Mouse (Mus musculus): Measurements from ENCODE around the gene Rbp7. TPM values are rescaled to one million over a fixed set of nuclear protein-coding genes. Genes with fewer than 3 reads are reported as not detected.
"Not testable (repeated sequence)": the region's sequence is repeated elsewhere in the genome, so short reads cannot be mapped to it uniquely, and the experiment has no call there.

The Rbp7 gene
- polyA plus RNA-seq, 1 experiment from 2014 or later = 14.6 TPM

- H3K27me3 ChIP-seq (ENCODE audit: control insufficient read depth, insufficient read depth, low read length); ATAC-seq (replicated peaks; ENCODE audit: extremely low read depth, insufficient read depth, low FRiP score); H3K36me3 ChIP-seq (ENCODE audit: control insufficient read depth, insufficient read depth); H3K4me3 ChIP-seq (ENCODE audit: low read length); H3K27ac ChIP-seq (ENCODE audit: low read length); H3K9me3 ChIP-seq (replicated peaks; ENCODE audit: control insufficient read depth, low read length); H3K4me2 ChIP-seq (ENCODE audit: low read depth, low read length); H3K9ac ChIP-seq (ENCODE audit: low read length): not testable (repeated sequence)
- H3K4me1 ChIP-seq (ENCODE audit: control insufficient read depth, insufficient read depth, low read length) = peaks cover 10% of the 10 kb centered on the region
- WGBS = 94% methylated on average over 2 of the region's 2 CpGs
Observed at GRCm38 (mm10) chr4:149460475-149460874, 5.7 kb upstream of the Rbp7 start.

- ATAC-seq (replicated peaks; ENCODE audit: extremely low read depth, insufficient read depth, low FRiP score) = no peak
- no peak overlapping the region for H3K9ac ChIP-seq (ENCODE audit: low read length)
- H3K4me3 ChIP-seq (ENCODE audit: low read length) = no peak overlapping the region
- 72% methylated on average over 1 of the region's 1 CpGs for WGBS
- peaks cover 10% of the 10 kb centered on the region for H3K4me1 ChIP-seq (ENCODE audit: control insufficient read depth, insufficient read depth, low read length)
- no peaks in the 10 kb centered on the region for H3K36me3 ChIP-seq (ENCODE audit: control insufficient read depth, insufficient read depth)
- no peaks in the 10 kb centered on the region for H3K27me3 ChIP-seq (ENCODE audit: control insufficient read depth, insufficient read depth, low read length)
- no peak overlapping the region for H3K4me2 ChIP-seq (ENCODE audit: low read depth, low read length)
- H3K27ac ChIP-seq (ENCODE audit: low read length) = no peak overlapping the region
- no peaks in the 10 kb centered on the region for H3K9me3 ChIP-seq (replicated peaks; ENCODE audit: control insufficient read depth, low read length)
Observed at GRCm38 (mm10) chr4:149459425-149459824, 4.6 kb upstream of the Rbp7 start.

DNA sequence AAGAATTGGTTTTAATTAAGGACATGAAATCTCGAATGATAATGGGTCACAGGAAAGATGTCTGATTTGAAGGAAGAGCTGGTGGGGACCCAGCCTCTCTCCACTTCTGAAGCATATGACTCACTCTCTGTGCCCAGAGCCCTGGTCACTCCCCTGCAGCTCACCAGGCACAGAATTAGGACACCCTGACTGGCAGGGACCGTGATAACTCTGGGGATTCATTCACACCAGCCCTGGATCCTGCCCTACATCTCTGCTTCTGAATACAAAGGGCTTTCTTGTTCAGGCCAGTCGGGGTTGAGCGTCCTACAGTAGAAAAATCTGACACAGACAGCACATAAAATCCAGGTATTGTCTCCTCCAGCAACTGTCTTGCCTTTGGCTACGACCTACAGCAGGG is 3.7 kb upstream of the Rbp7 start:
- no peak for ATAC-seq (replicated peaks; ENCODE audit: extremely low read depth, insufficient read depth, low FRiP score)
- Histone ChIP-seq H3K9me3 (replicated peaks; ENCODE audit: control insufficient read depth, low read length) (no peaks in the 10 kb centered on the region), H3K27ac (ENCODE audit: low read length) (no peak overlapping the region; the same call in 1 of the 2 replicates), H3K36me3 (ENCODE audit: control insufficient read depth, insufficient read depth) (no peaks in the 10 kb centered on the region), H3K27me3 (ENCODE audit: control insufficient read depth, insufficient read depth, low read length) (no peaks in the 10 kb centered on the region), H3K9ac (ENCODE audit: low read length) (no peak overlapping the region), H3K4me3 (ENCODE audit: low read length) (no peak overlapping the region), H3K4me2 (ENCODE audit: low read depth, low read length) (no peak overlapping the region), H3K4me1 (ENCODE audit: control insufficient read depth, insufficient read depth, low read length) (peaks cover 10% of the 10 kb centered on the region)
- 63% methylated on average over 5 of the region's 5 CpGs for WGBS

DNA sequence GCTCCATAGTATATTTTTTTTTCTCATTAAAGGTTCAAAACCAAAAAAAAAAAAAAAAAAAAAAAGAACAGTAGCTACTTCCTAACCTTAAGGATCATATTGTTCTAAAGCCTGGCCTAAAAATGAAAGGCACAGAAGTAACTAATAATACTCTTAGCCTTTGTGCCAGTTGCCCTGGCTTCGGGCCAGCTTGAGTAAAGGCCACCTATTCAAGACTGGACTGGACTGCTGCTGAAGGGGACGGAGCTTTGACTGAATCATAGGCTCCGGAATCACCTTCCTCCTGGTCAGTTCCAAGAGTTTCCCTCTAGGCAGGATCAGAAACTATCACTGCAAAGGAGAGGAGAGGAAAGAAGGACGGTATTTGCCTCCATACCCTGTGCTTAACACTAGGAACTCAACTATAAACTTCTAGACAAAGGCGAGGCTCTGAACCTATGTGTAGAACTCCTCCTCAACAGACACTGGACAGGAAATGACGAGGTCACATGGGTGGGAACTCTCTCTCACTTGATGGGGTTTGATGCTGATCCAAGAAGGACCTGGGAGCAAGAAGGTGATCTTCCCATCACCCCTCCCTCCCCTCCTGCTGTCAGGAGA is 3.2 kb upstream of the Rbp7 start:
- H3K4me2 ChIP-seq (ENCODE audit: low read depth, low read length) = no peak overlapping the region
- peak overlapping the region; percentile 35; the same call in 1 of the 2 replicates for H3K27ac ChIP-seq (ENCODE audit: low read length)
- H3K4me1 ChIP-seq (ENCODE audit: control insufficient read depth, insufficient read depth, low read length) = peaks cover 10% of the 10 kb centered on the region
- H3K27me3 ChIP-seq (ENCODE audit: control insufficient read depth, insufficient read depth, low read length) = no peaks in the 10 kb centered on the region
- H3K4me3 ChIP-seq (ENCODE audit: low read length) = no peak overlapping the region
- ATAC-seq (replicated peaks; ENCODE audit: extremely low read depth, insufficient read depth, low FRiP score) = no peak
- no peaks in the 10 kb centered on the region for H3K9me3 ChIP-seq (replicated peaks; ENCODE audit: control insufficient read depth, low read length)
- WGBS = 59% methylated on average over 6 of the region's 6 CpGs
- H3K9ac ChIP-seq (ENCODE audit: low read length) = no peak overlapping the region
- H3K36me3 ChIP-seq (ENCODE audit: control insufficient read depth, insufficient read depth) = no peaks in the 10 kb centered on the region

- not testable (repeated sequence) for H3K9me3 ChIP-seq (replicated peaks; ENCODE audit: control insufficient read depth, low read length); H3K9ac ChIP-seq (ENCODE audit: low read length); H3K36me3 ChIP-seq (ENCODE audit: control insufficient read depth, insufficient read depth); H3K4me2 ChIP-seq (ENCODE audit: low read depth, low read length); H3K27me3 ChIP-seq (ENCODE audit: control insufficient read depth, insufficient read depth, low read length); H3K27ac ChIP-seq (ENCODE audit: low read length); H3K4me3 ChIP-seq (ENCODE audit: low read length); ATAC-seq (replicated peaks; ENCODE audit: extremely low read depth, insufficient read depth, low FRiP score)
- WGBS = 79% methylated on average over 27 of the region's 27 CpGs
- H3K4me1 ChIP-seq (ENCODE audit: control insufficient read depth, insufficient read depth, low read length) = peaks cover 10% of the 10 kb centered on the region
Observed at GRCm38 (mm10) chr4:149457163-149457562, 2.4 kb upstream of the Rbp7 start.

DNA sequence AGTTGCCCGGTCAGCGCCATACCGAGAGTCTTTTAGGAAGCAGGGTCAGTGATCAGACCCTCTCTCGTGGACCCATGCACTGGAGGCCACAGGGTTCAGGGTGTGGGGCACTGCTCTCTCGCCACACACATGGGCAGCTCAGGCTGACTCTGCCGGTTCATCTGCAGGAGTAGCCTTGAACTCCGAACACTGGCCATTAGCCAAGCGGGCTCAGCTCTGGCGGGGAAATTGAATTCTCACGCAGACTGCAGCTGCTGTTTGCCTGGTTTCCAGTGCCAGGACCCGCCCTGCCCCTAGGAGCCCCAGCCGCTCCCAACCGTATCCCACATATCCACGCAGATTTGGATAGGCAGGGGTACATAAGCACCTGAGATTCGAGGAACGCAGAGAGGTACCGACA is 515 bp downstream of the Rbp7 start:
- 74% methylated on average over 17 of the region's 17 CpGs for WGBS
- H3K4me3 ChIP-seq (ENCODE audit: low read length) = no peak overlapping the region
- H3K9me3 ChIP-seq (replicated peaks; ENCODE audit: control insufficient read depth, low read length) = no peaks in the 10 kb centered on the region
- H3K9ac ChIP-seq (ENCODE audit: low read length) = no peak overlapping the region
- no peaks in the 10 kb centered on the region for H3K36me3 ChIP-seq (ENCODE audit: control insufficient read depth, insufficient read depth)
- no peak overlapping the region for H3K27ac ChIP-seq (ENCODE audit: low read length)
- ATAC-seq (replicated peaks; ENCODE audit: extremely low read depth, insufficient read depth, low FRiP score) = no peak
- peaks cover 5% of the 10 kb centered on the region; the same call in 1 of the 2 replicates for H3K4me1 ChIP-seq (ENCODE audit: control insufficient read depth, insufficient read depth, low read length)
- H3K27me3 ChIP-seq (ENCODE audit: control insufficient read depth, insufficient read depth, low read length) = no peaks in the 10 kb centered on the region
- H3K4me2 ChIP-seq (ENCODE audit: low read depth, low read length) = no peak overlapping the region

DNA sequence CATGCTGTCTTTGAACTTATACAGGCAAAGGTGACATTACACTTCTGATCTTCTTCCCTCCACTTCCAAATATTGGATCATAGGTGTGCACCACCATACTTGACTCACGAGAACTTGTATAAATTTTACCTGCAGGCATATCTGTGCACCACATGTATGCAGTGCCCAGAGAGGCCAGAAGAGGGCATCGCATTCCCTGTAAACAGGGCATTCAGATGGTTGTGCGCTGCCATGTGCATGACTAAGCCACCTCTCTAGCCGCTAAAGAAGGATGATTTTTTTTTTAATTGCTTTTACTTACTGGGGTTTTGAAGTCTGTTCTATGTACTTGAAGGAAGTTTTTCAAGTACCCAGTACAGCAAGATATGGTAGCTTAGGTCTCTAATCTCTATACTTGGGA is 1.1 kb downstream of the Rbp7 start:
- Histone ChIP-seq H3K4me2 (ENCODE audit: low read depth, low read length) (no peak overlapping the region), H3K4me3 (ENCODE audit: low read length) (no peak overlapping the region), H3K36me3 (ENCODE audit: control insufficient read depth, insufficient read depth) (no peaks in the 10 kb centered on the region), H3K9ac (ENCODE audit: low read length) (no peak overlapping the region), H3K27me3 (ENCODE audit: control insufficient read depth, insufficient read depth, low read length) (no peaks in the 10 kb centered on the region), H3K4me1 (ENCODE audit: control insufficient read depth, insufficient read depth, low read length) (peaks cover 5% of the 10 kb centered on the region; the same call in 1 of the 2 replicates), H3K27ac (ENCODE audit: low read length) (no peak overlapping the region), H3K9me3 (replicated peaks; ENCODE audit: control insufficient read depth, low read length) (no peaks in the 10 kb centered on the region)
- WGBS = 73% methylated on average over 4 of the region's 4 CpGs
- ATAC-seq (replicated peaks; ENCODE audit: extremely low read depth, insufficient read depth, low FRiP score) = no peak

GRCm38 (mm10) chr4:149450636-149451035 is 4.1 kb downstream of the Rbp7 start:
- Histone ChIP-seq H3K9me3 (replicated peaks; ENCODE audit: control insufficient read depth, low read length) (no peaks in the 10 kb centered on the region), H3K4me2 (ENCODE audit: low read depth, low read length) (no peak overlapping the region), H3K4me3 (ENCODE audit: low read length) (no peak overlapping the region), H3K4me1 (ENCODE audit: control insufficient read depth, insufficient read depth, low read length) (peaks cover 4% of the 10 kb centered on the region; the same call in 1 of the 2 replicates), H3K9ac (ENCODE audit: low read length) (no peak overlapping the region), H3K36me3 (ENCODE audit: control insufficient read depth, insufficient read depth) (no peaks in the 10 kb centered on the region), H3K27ac (ENCODE audit: low read length) (no peak overlapping the region), H3K27me3 (ENCODE audit: control insufficient read depth, insufficient read depth, low read length) (no peaks in the 10 kb centered on the region)
- no peak for ATAC-seq (replicated peaks; ENCODE audit: extremely low read depth, insufficient read depth, low FRiP score)
- WGBS = 77% methylated on average over 3 of the region's 3 CpGs

DNA sequence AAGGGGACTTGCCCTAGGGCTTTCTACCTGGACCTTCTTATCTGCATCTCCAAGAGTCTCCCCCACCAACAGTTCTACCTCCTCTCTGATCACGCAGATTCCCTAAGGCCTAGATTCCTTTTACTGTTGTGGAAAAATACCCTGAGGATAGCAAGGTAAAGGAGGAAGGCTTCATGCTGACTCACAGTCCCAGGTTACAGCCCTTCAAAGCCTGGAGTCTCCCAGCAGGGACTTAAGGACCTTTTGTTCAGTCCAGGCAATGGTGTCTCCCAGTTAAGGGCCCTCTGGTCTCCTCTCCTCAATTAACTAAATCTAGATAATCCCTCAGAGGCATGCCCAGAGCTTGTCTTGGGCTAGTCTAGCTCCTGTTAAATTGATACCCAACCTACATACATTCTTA is 8.5 kb downstream of the Rbp7 start:
- peaks cover 13% of the 10 kb centered on the region for H3K4me1 ChIP-seq (ENCODE audit: control insufficient read depth, insufficient read depth, low read length)
- H3K9ac ChIP-seq (ENCODE audit: low read length) = 0 out of 2 replicates have a peak overlapping the region, but pooled peaks have one; percentile 35
- no peaks in the 10 kb centered on the region for H3K9me3 ChIP-seq (replicated peaks; ENCODE audit: control insufficient read depth, low read length)
- WGBS = 61% methylated on average over 1 of the region's 1 CpGs
- no peaks in the 10 kb centered on the region for H3K36me3 ChIP-seq (ENCODE audit: control insufficient read depth, insufficient read depth)
- no peaks in the 10 kb centered on the region for H3K27me3 ChIP-seq (ENCODE audit: control insufficient read depth, insufficient read depth, low read length)
- ATAC-seq (replicated peaks; ENCODE audit: extremely low read depth, insufficient read depth, low FRiP score) = no peak
- H3K4me2 ChIP-seq (ENCODE audit: low read depth, low read length) = peak overlapping the region; percentile 80; the same call in 1 of the 2 replicates
- peak overlapping the region; percentile 67 for H3K27ac ChIP-seq (ENCODE audit: low read length)
- no peak overlapping the region; the same call in 1 of the 2 replicates for H3K4me3 ChIP-seq (ENCODE audit: low read length)
